Mouse (Mus musculus) spleen, embryonic (tissue): ENCODE measurements around the gene Pnck.

Experiments
- CTCF ChIA-PET: fragments of 350-600 bp; sonication (Branson Sonifier 250); formaldehyde crosslinking; loops from one replicate; lab custom pipeline; 2022; lab: Charles Lee

Pnck gene

GRCm38 (mm10) chrX:73659575-73660283 is at the start of gene Pnck:
Pnck (minus strand) TSS chrX:73660117.
- CTCF ChIA-PET: interaction anchor here (0.6 kb wide), 1 partner anchor 19 kb away, joined by 5 read pairs; no protein-coding TSS in a partner anchor

- CTCF ChIA-PET: no interaction called here
These were observed 40.6 kb upstream of the Pnck start for GRCm38 (mm10) chrX:73700472-73700871.

GRCm38 (mm10) chrX:73690917-73691629 is 31.2 kb upstream of the Pnck start:
- CTCF ChIA-PET: interaction anchor here (0.6 kb wide), 2 partner anchors 147 to 186 kb away, joined by 6 to 12 read pairs; no protein-coding TSS in a partner anchor

- CTCF ChIA-PET: no interaction called here
These were observed 25.7 kb upstream of the Pnck start for GRCm38 (mm10) chrX:73685629-73686028.

GRCm38 (mm10) chrX:73684978-73685377 is 25.1 kb upstream of the Pnck start:
- CTCF ChIA-PET: no interaction called here

- CTCF ChIA-PET: no interaction called here
These were observed 24.2 kb upstream of the Pnck start for GRCm38 (mm10) chrX:73684156-73684555.

- CTCF ChIA-PET: no interaction called here
These were observed 16.8 kb upstream of the Pnck start for GRCm38 (mm10) chrX:73676668-73677067.

- CTCF ChIA-PET: no interaction called here
These were observed 15.3 kb upstream of the Pnck start for GRCm38 (mm10) chrX:73675231-73675630.

- CTCF ChIA-PET: no interaction called here
These were observed 14.2 kb upstream of the Pnck start for GRCm38 (mm10) chrX:73673968-73674661.

GRCm38 (mm10) chrX:73673619-73673967 is 13.7 kb upstream of the Pnck start:
- CTCF ChIA-PET: no interaction called here

GRCm38 (mm10) chrX:73672879-73673618 is 13.1 kb upstream of the Pnck start, which contains the start of gene Slc6a8:
Slc6a8 (plus strand) TSS chrX:73673150.
- CTCF ChIA-PET: interaction anchor here (0.5 kb wide), 1 partner anchor 74 kb away, joined by 4 read pairs; no protein-coding TSS in a partner anchor

- CTCF ChIA-PET: interaction anchor here (0.5 to 0.7 kb wide), 5 partner anchors 20 to 389 kb away, joined by 3 to 26 read pairs (median 5); no protein-coding TSS in a partner anchor
These were observed 12.1 kb upstream of the Pnck start for GRCm38 (mm10) chrX:73672031-73672431.

GRCm38 (mm10) chrX:73663143-73663542 is 3.2 kb upstream of the Pnck start:
- CTCF ChIA-PET: no interaction called here

GRCm38 (mm10) chrX:73660284-73660665 is 358 bp upstream of the Pnck start:
- CTCF ChIA-PET: interaction anchor here (0.6 kb wide), 1 partner anchor 18 kb away, joined by 5 read pairs; no protein-coding TSS in a partner anchor

- CTCF ChIA-PET: interaction anchor here (0.7 kb wide), 1 partner anchor 128 kb away, joined by 7 read pairs; no protein-coding TSS in a partner anchor
These were observed 862 bp downstream of the Pnck start for GRCm38 (mm10) chrX:73658936-73659574.

GRCm38 (mm10) chrX:73658391-73658790 is 1.5 kb downstream of the Pnck start:
- CTCF ChIA-PET: interaction anchor here (0.7 kb wide), 1 partner anchor 129 kb away, joined by 7 read pairs; no protein-coding TSS in a partner anchor

GRCm38 (mm10) chrX:73655529-73655928 is 4.4 kb downstream of the Pnck start:
- CTCF ChIA-PET: no interaction called here

- CTCF ChIA-PET: interaction anchor here (0.6 to 0.7 kb wide), 2 partner anchors 132 to 904 kb away, joined by 3 to 4 read pairs; no protein-coding TSS in a partner anchor
These were observed 5.7 kb downstream of the Pnck start for GRCm38 (mm10) chrX:73654177-73654576.

GRCm38 (mm10) chrX:73653392-73653791 is 6.5 kb downstream of the Pnck start:
- CTCF ChIA-PET: no interaction called here

- CTCF ChIA-PET: no interaction called here
These were observed 9.0 kb downstream of the Pnck start for GRCm38 (mm10) chrX:73650869-73651268.

GRCm38 (mm10) chrX:73645121-73645520 is 14.8 kb downstream of the Pnck start:
- CTCF ChIA-PET: no interaction called here
